In genomic region chr7:102025187-102026119, GRCm38 (mm10) we compare ENCODE assay signal across 25 mouse cellular contexts. TPM values are rescaled to one million over a fixed set of nuclear protein-coding genes. Genes with fewer than 3 reads are reported as not detected.
DNase-seq lines count a peak whose midpoint lies in the region; ATAC-seq and TF ChIP-seq lines count a peak whose summit lies in the region.
"Had no signal": no experiment of that assay in that cellular context is flagged by ENCODE, and none has a peak within 500 bp of the region (broad histone marks: within the 10 kb centered on the region; RNA-seq: fewer than 3 reads in every experiment).

No protein-coding gene starts in this region.

- ATAC-seq in common myeloid progenitor, adult 5-6 weeks (replicated peaks; ENCODE audit: low read depth, poor library complexity, severe bottlenecking): 0 out of 2 replicates have a peak, but pooled peaks have one; percentile 22
- peak; percentile 25; the same call in 1 of the 2 replicates for ATAC-seq in liver, embryonic 15.5 days (ENCODE audit: insufficient read depth)
- ATAC-seq in megakaryocyte-erythroid progenitor cell, adult 5-6 weeks (replicated peaks; ENCODE audit: low FRiP score, low TSS enrichment, poor library complexity, severe bottlenecking): no peak; the same call in 1 of the 2 replicates
- ATAC-seq: intestine, embryonic 16.5 days; lung, postnatal 0 days had no signal

- H3K27ac ChIP-seq in liver, adult 2 months (replicated peaks; ENCODE audit: insufficient read depth, low read depth, low read length): peak overlapping the region; percentile 6
- no peak overlapping the region for H3K27ac ChIP-seq in liver, embryonic 15.5 days (replicated peaks)
- no peak overlapping the region for H3K27ac ChIP-seq in layer of hippocampus, adult 2 months
- H3K27ac ChIP-seq: embryonic facial prominence, embryonic 15.5 days; forebrain, embryonic 12.5 days; hindbrain, embryonic 15.5 days; kidney, embryonic 15.5 days; stomach, embryonic 15.5 days had no signal

- H3K27me3 ChIP-seq in liver, adult 2 months (ENCODE audit: control insufficient read depth, insufficient read depth, low read length): no peaks in the 10 kb centered on the region
- H3K27me3 ChIP-seq in liver, embryonic 15.5 days: no peaks in the 10 kb centered on the region
- H3K27me3 ChIP-seq: embryonic facial prominence, embryonic 15.5 days; forebrain, embryonic 12.5 days; heart, embryonic 12.5 days; hindbrain, embryonic 15.5 days; kidney, embryonic 15.5 days; stomach, embryonic 15.5 days had no signal

- peaks cover 23% of the 10 kb centered on the region for H3K36me3 ChIP-seq in liver, adult 2 months (ENCODE audit: control insufficient read depth, insufficient read depth, low read length)
- H3K36me3 ChIP-seq in liver, embryonic 15.5 days (replicated peaks): peaks cover 65% of the 10 kb centered on the region

- H3K79me2 ChIP-seq in liver, adult 2 months (ENCODE audit: control insufficient read depth, insufficient read depth, low read length): no peaks in the 10 kb centered on the region

- H3K9me3 ChIP-seq in liver, embryonic 15.5 days (replicated peaks): no peaks in the 10 kb centered on the region
- H3K9me3 ChIP-seq: embryonic facial prominence, embryonic 15.5 days; forebrain, embryonic 12.5 days; heart, embryonic 12.5 days; hindbrain, embryonic 15.5 days; kidney, embryonic 15.5 days; stomach, embryonic 15.5 days had no signal

- no peak overlapping the region for H3K4me2 ChIP-seq in liver, embryonic 15.5 days
- H3K4me2 ChIP-seq: embryonic facial prominence, embryonic 15.5 days; forebrain, embryonic 12.5 days; heart, embryonic 12.5 days; hindbrain, embryonic 15.5 days; kidney, embryonic 15.5 days; midbrain, embryonic 11.5 days; stomach, embryonic 15.5 days had no signal

- no peak overlapping the region for H3K9ac ChIP-seq in liver, adult 2 months (ENCODE audit: low read depth, low read length)
- no peak overlapping the region for H3K9ac ChIP-seq in liver, embryonic 15.5 days
- H3K9ac ChIP-seq: embryonic facial prominence, embryonic 15.5 days; forebrain, embryonic 12.5 days; heart, embryonic 12.5 days; hindbrain, embryonic 15.5 days; kidney, embryonic 15.5 days; stomach, embryonic 15.5 days had no signal

- TF ChIP-seq POLR2A in liver, adult 2 months (IDR thresholded peaks at IDR 0.05; ENCODE audit: extremely low read depth, insufficient read depth, low read length): no peak

- no peaks in the 10 kb centered on the region; the same call in 1 of the 2 replicates for H3K4me1 ChIP-seq in liver, adult 2 months (ENCODE audit: control insufficient read depth, insufficient read depth, low read length)
- H3K4me1 ChIP-seq in liver, embryonic 15.5 days (replicated peaks): peaks cover 7% of the 10 kb centered on the region
- H3K4me1 ChIP-seq: embryonic facial prominence, embryonic 15.5 days; forebrain, embryonic 12.5 days; heart, embryonic 12.5 days; hindbrain, embryonic 15.5 days; kidney, embryonic 15.5 days; stomach, embryonic 15.5 days had no signal

- H3K4me3 ChIP-seq in liver, adult 2 months (ENCODE audit: insufficient read depth, low read depth, low read length): no peak overlapping the region
- no peak overlapping the region for H3K4me3 ChIP-seq in liver, embryonic 15.5 days (replicated peaks)
- H3K4me3 ChIP-seq in layer of hippocampus, adult 2 months: no peak overlapping the region
- H3K4me3 ChIP-seq: embryonic facial prominence, embryonic 15.5 days; forebrain, embryonic 12.5 days; heart, embryonic 12.5 days; hindbrain, embryonic 15.5 days; kidney, embryonic 15.5 days; stomach, embryonic 15.5 days had no signal

- 67% methylated on average over 2 of the region's 2 CpGs for WGBS in liver, adult 2 months
- 83% methylated on average over 2 of the region's 2 CpGs for WGBS in liver, embryonic 15.5 days (ENCODE audit: insufficient replicate concordance)

- peak; percentile 59 for DNase-seq in liver, adult 2 months (ENCODE audit: extremely low read depth, low read depth, low spot score)
- no peak for DNase-seq in liver
- DNase-seq in lung, postnatal 25 days (ENCODE audit: low spot score): no peak
- DNase-seq in lung, postnatal 10 days: no peak
- DNase-seq in layer of hippocampus, adult 2 months (ENCODE audit: low spot score in 2 of 2): no peak
- DNase-seq: adrenal gland, postnatal 14 days; cerebellum, adult 9-10 months; embryo, embryonic 11 days; gastrocnemius, postnatal 25 days; spleen, adult 18-20 months; thymus, adult 2 months had no signal

- no peak for TF ChIP-seq CTCF in liver, adult 2 months (IDR thresholded peaks at IDR 0.05; ENCODE audit: low read depth, low read length)
- TF ChIP-seq CTCF in layer of hippocampus, adult 2 months (conservative IDR thresholded peaks at IDR 0.05): no peak

RNA-seq across cellular contexts. Expression of gene Il18bp, which starts 7.0 kb away (rescaled TPM):
- total RNA-seq in liver, adult 2 months (2014; rRNA removed): 15.7 TPM in 2 replicates
- polyA plus RNA-seq in liver, adult 2 months (2012; rRNA removed): 14.2 and 26.4 TPM in 2 replicates
- 1.9 and 3.5 TPM in 2 replicates for total RNA-seq in common myeloid progenitor, adult 5-6 weeks (2017)
- polyA plus RNA-seq in liver, embryonic 15.5 days (2015; fragmentation: Nextera tagmentation; extraction: Ambion mirVana): 22.9 and 31.8 TPM in 2 replicates
- total RNA-seq in layer of hippocampus, adult 2 months (2021): 10 to 100 TPM in 1 of 2 experiments, 1 to 10 TPM in 1; 7.5 to 11.6 TPM
- 4.7 and 9.2 TPM in 2 replicates for total RNA-seq in megakaryocyte-erythroid progenitor cell, adult 5-6 weeks (2014; fragmentation: Nextera tagmentation)
- 1.1 and 2.7 TPM in 2 replicates for total RNA-seq in megakaryocyte-erythroid progenitor cell, adult 5-6 weeks (2017)

RNA-seq across cellular contexts. Expression of gene Rnf121, which starts 39.8 kb away (rescaled TPM):
- total RNA-seq in liver, adult 2 months (2014; rRNA removed): 16.2 and 17.1 TPM in 2 replicates
- 18.3 and 21.1 TPM in 2 replicates for polyA plus RNA-seq in liver, adult 2 months (2012; rRNA removed)
- total RNA-seq in common myeloid progenitor, adult 5-6 weeks (2017): 6.6 and 13.2 TPM in 2 replicates
- polyA plus RNA-seq in liver, embryonic 15.5 days (2015; fragmentation: Nextera tagmentation; extraction: Ambion mirVana): 11.5 and 14.4 TPM in 2 replicates
- 10 to 100 TPM; 44.3 to 47.4 TPM for total RNA-seq in layer of hippocampus, adult 2 months (2021)
- total RNA-seq in megakaryocyte-erythroid progenitor cell, adult 5-6 weeks (2014; fragmentation: Nextera tagmentation): 12.5 and 12.6 TPM in 2 replicates
- 11.2 and 19.6 TPM in 2 replicates for total RNA-seq in megakaryocyte-erythroid progenitor cell, adult 5-6 weeks (2017)

RNA-seq across cellular contexts. Expression of gene Xndc1, which starts 39.9 kb away (rescaled TPM):
- total RNA-seq in liver, adult 2 months (2014; rRNA removed): 4.8 and 4.9 TPM in 2 replicates
- 3.2 and 5.9 TPM in 2 replicates for polyA plus RNA-seq in liver, adult 2 months (2012; rRNA removed)
- 27.5 and 43.1 TPM in 2 replicates for total RNA-seq in common myeloid progenitor, adult 5-6 weeks (2017)
- polyA plus RNA-seq in liver, embryonic 15.5 days (2015; fragmentation: Nextera tagmentation; extraction: Ambion mirVana): 11.4 and 13.3 TPM in 2 replicates
- total RNA-seq in layer of hippocampus, adult 2 months (2021): 10 to 100 TPM; 29.2 to 33.7 TPM
- total RNA-seq in megakaryocyte-erythroid progenitor cell, adult 5-6 weeks (2014; fragmentation: Nextera tagmentation): 54.5 and 57.5 TPM in 2 replicates
- 28.7 and 40.8 TPM in 2 replicates for total RNA-seq in megakaryocyte-erythroid progenitor cell, adult 5-6 weeks (2017)

RNA-seq across cellular contexts. Expression of gene Xntrpc, which starts 40.1 kb away (rescaled TPM):
- 0.18 and 0.74 TPM in 2 replicates for total RNA-seq in liver, adult 2 months (2014; rRNA removed)
- polyA plus RNA-seq in liver, adult 2 months (2012; rRNA removed): 0.75 and 0.83 TPM in 2 replicates
- total RNA-seq in common myeloid progenitor, adult 5-6 weeks (2017): 0.68 and 0.69 TPM in 2 replicates
- polyA plus RNA-seq in liver, embryonic 15.5 days (2015; fragmentation: Nextera tagmentation; extraction: Ambion mirVana): 0.30 TPM in 1 of 2 replicates, not detected in the other
- 1 to 10 TPM; 2.3 to 2.9 TPM for total RNA-seq in layer of hippocampus, adult 2 months (2021)
- 0.48 and 1.3 TPM in 2 replicates for total RNA-seq in megakaryocyte-erythroid progenitor cell, adult 5-6 weeks (2014; fragmentation: Nextera tagmentation)
- total RNA-seq in megakaryocyte-erythroid progenitor cell, adult 5-6 weeks (2017): 0.08 TPM in 1 of 2 replicates, not detected in the other

RNA-seq across cellular contexts. Expression of gene Trpc2, which starts 57.5 kb away (rescaled TPM):
- 0.09 TPM in 1 of 2 replicates, not detected in the other for total RNA-seq in liver, adult 2 months (2014; rRNA removed)
- 0.04 TPM in 1 of 2 replicates, not detected in the other for polyA plus RNA-seq in liver, adult 2 months (2012; rRNA removed)
- total RNA-seq in common myeloid progenitor, adult 5-6 weeks (2017): 0.69 and 1.3 TPM in 2 replicates
- 0.36 TPM in 1 of 2 replicates, not detected in the other for polyA plus RNA-seq in liver, embryonic 15.5 days (2015; fragmentation: Nextera tagmentation; extraction: Ambion mirVana)
- total RNA-seq in layer of hippocampus, adult 2 months (2021): 1 to 10 TPM; 1.1 to 2.4 TPM
- total RNA-seq in megakaryocyte-erythroid progenitor cell, adult 5-6 weeks (2014; fragmentation: Nextera tagmentation): not detected in 2 replicates
- total RNA-seq in megakaryocyte-erythroid progenitor cell, adult 5-6 weeks (2017): 0.80 and 1.0 TPM in 2 replicates
- total RNA-seq: adrenal gland, postnatal 14 days had no signal
- polyA plus RNA-seq: C2C12; forebrain, embryonic 12.5 days; hindbrain, embryonic 15.5 days; intestine, embryonic 16.5 days; kidney, embryonic 15.5 days; lung, postnatal 0 days; midbrain, embryonic 11.5 days; neural tube, embryonic 14.5 days; stomach, embryonic 15.5 days had no signal
